Mouse (Mus musculus): ENCODE measurements at regions not wholly inside any gene's neighbourhood (a gene's known extent, or its start where the extent isn't known, plus 50 kb on each side); places are given as distances from the start of the nearest gene placed in this dataset.

- no peak for DNase-seq
Observed at GRCm38 (mm10) chr8:127820741-127821170, 537.6 kb upstream of the Nrp1 start.

- DNase-seq: no peak
Observed at GRCm38 (mm10) chr8:127821646-127822045, 536.8 kb upstream of the Nrp1 start.

- DNase-seq: no peak
Observed at GRCm38 (mm10) chr8:127825041-127825440, 533.4 kb upstream of the Nrp1 start.

- DNase-seq: no peak
Observed at GRCm38 (mm10) chr8:127827826-127828225, 530.6 kb upstream of the Nrp1 start.

GRCm38 (mm10) chr8:127829659-127830058 lies 528.7 kb upstream of the Nrp1 start:
- DNase-seq: no peak

GRCm38 (mm10) chr8:127834006-127834405 lies 524.4 kb upstream of the Nrp1 start:
- no peak for DNase-seq

GRCm38 (mm10) chr8:127836410-127837206 lies 521.8 kb upstream of the Nrp1 start:
- no peak for DNase-seq

- DNase-seq: no peak
Observed at GRCm38 (mm10) chr8:127838311-127838710, 520.1 kb upstream of the Nrp1 start.

- DNase-seq: no peak
Observed at GRCm38 (mm10) chr8:127847332-127848018, 510.9 kb upstream of the Nrp1 start.

GRCm38 (mm10) chr8:127849926-127850325 lies 508.5 kb upstream of the Nrp1 start:
- no peak for DNase-seq

- no peak for DNase-seq
Observed at GRCm38 (mm10) chr8:127855653-127856300, 502.6 kb upstream of the Nrp1 start.

GRCm38 (mm10) chr8:127856351-127857135 lies 501.9 kb upstream of the Nrp1 start:
- DNase-seq: no peak

GRCm38 (mm10) chr8:127859036-127859435 lies 499.4 kb upstream of the Nrp1 start:
- no peak for DNase-seq

GRCm38 (mm10) chr8:127860376-127860775 lies 498.0 kb upstream of the Nrp1 start:
- DNase-seq: no peak

- no peak for DNase-seq
Observed at GRCm38 (mm10) chr8:127860891-127861290, 497.5 kb upstream of the Nrp1 start.

GRCm38 (mm10) chr8:127884641-127885040 lies 473.8 kb upstream of the Nrp1 start:
- DNase-seq: no peak

GRCm38 (mm10) chr8:127885211-127885610 lies 473.2 kb upstream of the Nrp1 start:
- DNase-seq: no peak

GRCm38 (mm10) chr8:127885831-127886230 lies 472.6 kb upstream of the Nrp1 start:
- DNase-seq: no peak

- DNase-seq: no peak
Observed at GRCm38 (mm10) chr8:127890729-127891128, 467.7 kb upstream of the Nrp1 start.

- no peak for DNase-seq
Observed at GRCm38 (mm10) chr8:127894284-127894683, 464.1 kb upstream of the Nrp1 start.

GRCm38 (mm10) chr8:127908436-127908835 lies 450.0 kb upstream of the Nrp1 start:
- DNase-seq: no peak

GRCm38 (mm10) chr8:127909580-127909979 lies 448.8 kb upstream of the Nrp1 start:
- no peak for DNase-seq

- DNase-seq: no peak
Observed at GRCm38 (mm10) chr8:127914086-127914485, 444.3 kb upstream of the Nrp1 start.

Measured in liver (tissue).